In genomic region chr6:53884931-53885330, GRCm38 (mm10) we compare ENCODE assay signal across 13 mouse cellular contexts.
A peak's percentile ranks its signal among the peaks of the same experiment; 100 is the strongest.
DNase-seq lines count a peak whose midpoint lies in the region; ATAC-seq and TF ChIP-seq lines count a peak whose summit lies in the region.
"Had no signal": no experiment of that assay in that cellular context is flagged by ENCODE, and none has a peak within 500 bp of the region (broad histone marks: within the 10 kb centered on the region; RNA-seq: fewer than 3 reads in every experiment).

No protein-coding gene starts in this region.

- H3K4me1 ChIP-seq in forebrain, embryonic 14.5 days (ENCODE audit: control insufficient read depth, insufficient read depth, low read length): peaks cover 15% of the 10 kb centered on the region
- peaks cover 28% of the 10 kb centered on the region for H3K4me1 ChIP-seq in forebrain, embryonic 13.5 days
- H3K4me1 ChIP-seq in hindbrain, postnatal 0 days (ENCODE audit: insufficient read depth, low read length): peaks cover 9% of the 10 kb centered on the region; the same call in 1 of the 2 replicates
- H3K4me1 ChIP-seq in hindbrain, embryonic 10.5 days (replicated peaks): peaks cover 30% of the 10 kb centered on the region
- peaks cover 33% of the 10 kb centered on the region for H3K4me1 ChIP-seq in limb, embryonic 10.5 days

- ATAC-seq in forebrain, embryonic 14.5 days: no peak
- no peak for ATAC-seq in forebrain, embryonic 13.5 days
- ATAC-seq in hindbrain, postnatal 0 days: peak; percentile 88
- ATAC-seq: midbrain, embryonic 13.5 days had no signal

- 49% methylated on average over 4 of the region's 4 CpGs for WGBS in forebrain, embryonic 14.5 days
- 44% methylated on average over 4 of the region's 4 CpGs for WGBS in forebrain, embryonic 13.5 days
- WGBS in hindbrain, postnatal 0 days: 58% methylated on average over 4 of the region's 4 CpGs
- WGBS in hindbrain, embryonic 10.5 days: 81% methylated on average over 4 of the region's 4 CpGs
- 93% methylated on average over 4 of the region's 4 CpGs for WGBS in limb, embryonic 10.5 days

- intact Hi-C loops in gastrocnemius, postnatal 14 days (cut with DNase I; ENCODE audit: low total_unique reads): no loop called here

- no peak overlapping the region for H3K4me3 ChIP-seq in forebrain, embryonic 14.5 days (ENCODE audit: low read depth, low read length)
- H3K4me3 ChIP-seq in forebrain, embryonic 13.5 days: no peak overlapping the region
- H3K4me3 ChIP-seq in hindbrain, postnatal 0 days (ENCODE audit: low read length): no peak overlapping the region
- no peak overlapping the region for H3K4me3 ChIP-seq in hindbrain, embryonic 10.5 days
- H3K4me3 ChIP-seq in limb, embryonic 10.5 days: no peak overlapping the region
- H3K4me3 ChIP-seq: heart, embryonic 13.5 days; limb, embryonic 15.5 days; midbrain, embryonic 13.5 days had no signal

- no peak overlapping the region for H3K9ac ChIP-seq in forebrain, embryonic 14.5 days (ENCODE audit: low read length)
- H3K9ac ChIP-seq in forebrain, embryonic 13.5 days: no peak overlapping the region
- no peak overlapping the region for H3K9ac ChIP-seq in hindbrain, postnatal 0 days (replicated peaks; ENCODE audit: low read length)
- H3K9ac ChIP-seq: heart, embryonic 13.5 days; limb, embryonic 15.5 days; midbrain, embryonic 13.5 days had no signal

- TF ChIP-seq CTCF in hindbrain, postnatal 0 days (IDR thresholded peaks at IDR 0.05; ENCODE audit: low read depth): no peak

- peak; percentile 44 for DNase-seq in forebrain, embryonic 14.5 days (ENCODE audit: low spot score)
- peak; percentile 67 for DNase-seq in hindbrain, postnatal 0 days (ENCODE audit: low spot score)
- DNase-seq in hindbrain, embryonic 10.5 days (ENCODE audit: low spot score): no peak
- peak; percentile 56 for DNase-seq in adipocyte (ENCODE audit: low spot score)
- DNase-seq in left cerebral cortex, adult 11 months (ENCODE audit: low spot score): peak; percentile 53
- DNase-seq in limb, embryonic 10.5 days (ENCODE audit: low spot score): no peak
- DNase-seq in gastrocnemius, postnatal 14 days: no peak
- DNase-seq: adrenal gland, postnatal 14 days; lung, postnatal 4 days had no signal

- H3K4me2 ChIP-seq in forebrain, embryonic 14.5 days (ENCODE audit: low read length): no peak overlapping the region
- no peak overlapping the region for H3K4me2 ChIP-seq in forebrain, embryonic 13.5 days
- no peak overlapping the region for H3K4me2 ChIP-seq in hindbrain, postnatal 0 days (ENCODE audit: low read depth, low read length)
- H3K4me2 ChIP-seq: heart, embryonic 13.5 days; limb, embryonic 15.5 days; midbrain, embryonic 13.5 days had no signal

- H3K27me3 ChIP-seq in forebrain, embryonic 14.5 days (replicated peaks; ENCODE audit: control insufficient read depth, insufficient read depth, low read length): no peaks in the 10 kb centered on the region
- no peaks in the 10 kb centered on the region for H3K27me3 ChIP-seq in forebrain, embryonic 13.5 days
- no peaks in the 10 kb centered on the region for H3K27me3 ChIP-seq in hindbrain, postnatal 0 days (ENCODE audit: insufficient read depth, low read length)
- H3K27me3 ChIP-seq in hindbrain, embryonic 10.5 days (ENCODE audit: insufficient read depth, poor library complexity, severe bottlenecking): 0 out of 2 replicates have a peak, but pooled peaks cover under 1% of the 10 kb centered on the region
- H3K27me3 ChIP-seq in limb, embryonic 10.5 days (ENCODE audit: low read depth, poor library complexity, severe bottlenecking): no peaks in the 10 kb centered on the region
- H3K27me3 ChIP-seq: heart, embryonic 13.5 days; limb, embryonic 15.5 days; midbrain, embryonic 13.5 days had no signal

- H3K36me3 ChIP-seq in forebrain, embryonic 14.5 days (ENCODE audit: control insufficient read depth, insufficient read depth, low read length): no peaks in the 10 kb centered on the region
- H3K36me3 ChIP-seq in forebrain, embryonic 13.5 days (ENCODE audit: poor library complexity, severe bottlenecking): no peaks in the 10 kb centered on the region
- no peaks in the 10 kb centered on the region for H3K36me3 ChIP-seq in hindbrain, postnatal 0 days (ENCODE audit: insufficient read depth, low read length)
- H3K36me3 ChIP-seq in hindbrain, embryonic 10.5 days: no peaks in the 10 kb centered on the region
- no peaks in the 10 kb centered on the region for H3K36me3 ChIP-seq in limb, embryonic 10.5 days
- H3K36me3 ChIP-seq: heart, embryonic 13.5 days; limb, embryonic 15.5 days; midbrain, embryonic 13.5 days had no signal

- no peaks in the 10 kb centered on the region for H3K9me3 ChIP-seq in forebrain, embryonic 14.5 days (replicated peaks; ENCODE audit: control insufficient read depth, low read length)
- no peaks in the 10 kb centered on the region for H3K9me3 ChIP-seq in forebrain, embryonic 13.5 days (replicated peaks)
- no peaks in the 10 kb centered on the region for H3K9me3 ChIP-seq in hindbrain, postnatal 0 days (ENCODE audit: low read length)
- no peaks in the 10 kb centered on the region for H3K9me3 ChIP-seq in hindbrain, embryonic 10.5 days
- H3K9me3 ChIP-seq in limb, embryonic 10.5 days (replicated peaks): no peaks in the 10 kb centered on the region
- H3K9me3 ChIP-seq: heart, embryonic 13.5 days; limb, embryonic 15.5 days; midbrain, embryonic 13.5 days had no signal

- no peak overlapping the region for H3K27ac ChIP-seq in forebrain, embryonic 14.5 days (ENCODE audit: low read depth, low read length)
- no peak overlapping the region for H3K27ac ChIP-seq in forebrain, embryonic 13.5 days
- peak overlapping the region; percentile 76; the same call in 1 of the 2 replicates for H3K27ac ChIP-seq in hindbrain, postnatal 0 days
- H3K27ac ChIP-seq in hindbrain, embryonic 10.5 days: no peak overlapping the region
- H3K27ac ChIP-seq in limb, embryonic 10.5 days: no peak overlapping the region
- H3K27ac ChIP-seq: heart, embryonic 13.5 days; limb, embryonic 15.5 days; midbrain, embryonic 13.5 days had no signal

Comparison
In these comparisons a context has a peak if more than half of its experiments do, and no peak if none do; other contexts are left out.
1. DNase-seq: peak in forebrain, embryonic 14.5 days (single experiment), hindbrain, postnatal 0 days (single experiment), adipocyte (single experiment) and left cerebral cortex, adult 11 months (single experiment); none in hindbrain, embryonic 10.5 days (single experiment), limb, embryonic 10.5 days (single experiment) and gastrocnemius, postnatal 14 days (single experiment).